Mouse (Mus musculus) urinary bladder, adult 2 months (tissue): ENCODE data around the gene Gm35315. TPM values are rescaled to one million over a fixed set of nuclear protein-coding genes. Genes with fewer than 3 reads are reported as not detected.
A peak's percentile ranks its signal among the peaks of the same experiment; 100 is the strongest.
"Not testable (repeated sequence)": the region's sequence is repeated elsewhere in the genome, so short reads cannot be mapped to it uniquely, and the experiment has no call there.

Experiments
- DNase-seq: peaks from one replicate; pipeline ENCODE4 v3.0.0; 2022; ENCODE audit warnings: low spot score
- polyA plus RNA-seq: library from polyadenylated mRNA; depleted of rRNA; stranded (reverse); fragments of >200 nt; gene quantifications from 2 replicates; pipeline ENCODE4 v1.2.3, GENCODE M21; 2012; rRNA removed

Gene Gm35315
- polyA plus RNA-seq: 1.0 and 1.4 TPM in 2 replicates

DNA sequence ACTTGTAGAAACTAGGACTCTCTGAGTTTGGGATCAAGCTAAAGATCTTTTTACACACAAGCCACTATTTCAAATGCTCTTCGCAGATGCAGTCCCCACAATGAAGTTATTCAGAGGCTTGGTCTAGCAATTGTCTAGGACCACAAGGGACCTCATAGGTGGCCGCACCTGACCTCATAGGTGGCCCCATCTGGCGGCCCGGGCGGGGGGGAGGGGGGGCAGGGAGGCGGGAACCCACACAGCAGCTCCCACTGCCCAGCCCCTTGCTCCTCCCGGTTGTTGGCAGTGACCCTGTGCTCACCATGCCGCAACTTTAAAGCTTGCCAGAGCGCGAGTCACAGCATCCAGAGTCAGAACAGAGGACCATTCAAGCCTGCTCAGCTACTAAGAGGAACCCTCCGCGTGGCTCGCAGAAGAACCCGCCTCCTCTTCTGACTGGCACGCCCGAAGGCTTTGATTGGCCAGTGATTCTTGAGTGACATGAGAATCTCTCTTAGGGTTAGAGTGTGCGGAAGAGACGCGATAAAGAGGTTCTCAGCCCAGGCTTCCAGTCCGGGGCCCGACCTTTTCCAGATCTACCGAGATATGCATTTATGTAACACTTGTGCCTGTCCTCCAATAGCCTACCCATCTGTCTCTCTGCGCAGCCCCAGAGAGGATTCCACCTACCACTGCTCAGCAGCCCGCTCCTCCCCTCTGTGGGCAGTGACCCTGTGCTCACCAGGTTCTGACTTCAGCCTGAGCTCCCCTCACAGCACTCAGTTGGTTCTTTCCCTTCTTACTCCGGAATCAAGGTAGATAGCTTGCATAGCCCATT lies at the start of gene Gm35315:
Gm35315 (minus strand) TSS at position 391 of the 817 bp plus-strand sequence.
- peak; percentile 61 for DNase-seq

DNA sequence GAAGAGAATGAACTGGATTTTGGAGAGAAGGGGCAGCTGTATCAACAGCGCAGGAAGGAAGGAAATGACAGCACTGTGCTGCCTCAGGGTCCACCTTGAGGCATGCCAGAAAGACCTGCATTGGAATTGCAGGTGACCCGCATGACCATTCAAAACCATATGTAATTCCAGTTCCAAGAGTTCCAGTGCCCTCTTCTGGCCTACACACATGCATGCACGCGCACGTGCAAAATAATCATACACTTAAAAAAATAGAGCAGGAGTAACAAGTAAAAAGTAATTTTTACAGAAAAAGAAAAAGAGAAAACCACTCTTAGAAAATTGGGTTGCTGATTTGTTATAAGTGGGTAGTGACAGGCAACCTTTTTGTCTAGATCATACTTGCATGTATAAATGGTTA lies 48.8 kb upstream of the Gm35315 start:
- no peak for DNase-seq

DNA sequence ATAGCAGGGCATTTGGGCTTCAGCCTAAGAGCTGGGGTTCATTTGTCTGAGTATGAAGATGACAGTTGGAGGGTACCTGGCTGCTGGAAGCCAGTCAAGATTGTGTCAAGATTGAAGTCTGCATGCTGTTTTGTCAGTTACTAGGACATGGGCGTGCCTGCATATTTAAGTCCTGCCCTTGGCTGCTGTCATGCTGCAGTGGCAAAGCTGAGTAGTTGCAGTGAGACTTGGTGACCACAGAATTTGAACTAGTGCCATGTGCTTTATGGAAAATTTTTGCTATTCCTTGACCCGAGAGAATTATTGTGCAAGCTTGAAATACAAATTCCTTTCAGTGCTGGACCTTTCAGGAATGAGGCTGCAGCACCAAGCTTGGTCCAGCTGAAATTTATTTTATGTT lies 48.1 kb upstream of the Gm35315 start:
- no peak for DNase-seq

GRCm38 (mm10) chr5:110140424-110140823 lies 46.2 kb upstream of the Gm35315 start:
- DNase-seq: no peak

DNA sequence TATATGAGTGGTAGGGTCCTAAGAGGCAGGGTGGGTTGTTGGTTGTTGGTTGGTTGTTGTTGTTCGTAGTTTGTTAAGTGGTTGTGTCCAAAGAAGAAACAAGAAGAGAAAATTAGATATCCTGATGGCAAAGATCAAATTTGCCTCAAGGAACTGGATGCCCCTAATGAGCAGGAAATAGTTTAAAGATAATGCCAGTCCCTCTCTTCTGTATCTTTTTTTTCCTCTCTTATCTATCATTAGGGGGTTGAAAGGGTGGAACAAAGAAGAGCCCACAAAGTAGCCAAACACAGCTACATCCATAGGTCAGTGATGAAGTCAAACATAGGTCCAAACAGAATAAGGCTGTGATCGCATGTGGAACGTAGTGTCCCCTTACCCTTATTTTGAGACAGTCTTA lies 45.1 kb upstream of the Gm35315 start:
- no peak for DNase-seq

DNA sequence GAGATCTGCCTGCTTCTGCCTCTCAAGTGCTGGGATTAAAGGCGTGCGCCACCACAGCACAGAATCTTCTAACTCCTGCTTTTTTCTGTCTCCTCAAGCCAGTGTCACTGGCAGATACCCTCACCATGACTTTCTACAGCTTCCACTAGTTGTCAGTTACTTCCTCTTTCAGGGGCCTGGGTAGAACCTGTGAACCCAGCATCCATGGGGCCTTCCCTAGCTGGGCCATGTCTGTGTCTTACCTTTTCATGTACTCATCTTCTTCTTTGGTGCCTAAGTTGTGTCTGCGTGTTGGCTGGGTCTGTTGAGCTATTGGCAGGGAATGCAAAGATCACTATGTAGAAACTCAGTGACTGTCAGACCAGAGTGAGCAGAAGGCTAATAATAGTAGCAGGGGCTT lies 43.6 kb upstream of the Gm35315 start:
- no peak for DNase-seq

GRCm38 (mm10) chr5:110136087-110136464 lies 41.9 kb upstream of the Gm35315 start:
- DNase-seq: no peak

DNA sequence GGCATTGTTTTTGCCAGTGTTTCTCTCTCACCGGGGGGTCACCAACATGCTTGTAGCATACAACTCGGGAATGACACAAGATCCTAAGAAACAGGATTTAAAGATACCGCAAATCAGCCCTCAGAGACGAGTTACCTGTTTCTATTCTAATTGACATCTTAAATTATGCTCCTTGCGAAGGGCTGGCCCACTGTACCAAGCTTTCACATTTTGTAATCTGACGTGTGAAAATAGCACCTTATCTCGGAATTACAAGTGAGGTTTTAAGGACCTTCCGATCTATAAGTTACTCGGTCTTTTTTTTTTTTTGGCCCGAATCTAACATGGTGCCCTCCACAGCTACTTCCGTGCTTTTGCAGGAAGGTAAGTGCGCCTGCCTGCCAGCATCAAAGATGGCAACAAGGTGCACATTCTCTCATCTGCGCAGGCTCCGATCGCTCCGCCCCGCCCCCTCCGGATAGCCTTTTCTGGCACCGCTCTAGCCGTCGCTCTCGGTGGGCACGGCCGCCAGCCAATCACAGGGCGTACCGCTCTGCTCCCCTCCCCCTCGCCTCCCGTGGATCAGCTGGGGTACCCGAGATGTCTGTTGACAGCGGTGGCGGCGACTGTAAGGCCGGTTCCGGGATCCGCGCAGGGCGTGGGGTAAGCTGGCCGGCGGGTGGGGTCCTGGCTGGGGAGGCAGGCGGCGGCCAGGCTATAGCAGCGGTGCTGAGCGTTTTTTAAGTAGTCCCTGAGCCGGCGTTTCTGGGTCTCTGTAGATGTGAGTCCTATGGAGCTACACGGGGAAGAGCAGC lies 41.3 kb upstream of the Gm35315 start, which contains the start of gene Chfr:
Chfr (plus strand) TSS at position 550 of the 794 bp plus-strand sequence.
- peak; percentile 97 for DNase-seq

DNA sequence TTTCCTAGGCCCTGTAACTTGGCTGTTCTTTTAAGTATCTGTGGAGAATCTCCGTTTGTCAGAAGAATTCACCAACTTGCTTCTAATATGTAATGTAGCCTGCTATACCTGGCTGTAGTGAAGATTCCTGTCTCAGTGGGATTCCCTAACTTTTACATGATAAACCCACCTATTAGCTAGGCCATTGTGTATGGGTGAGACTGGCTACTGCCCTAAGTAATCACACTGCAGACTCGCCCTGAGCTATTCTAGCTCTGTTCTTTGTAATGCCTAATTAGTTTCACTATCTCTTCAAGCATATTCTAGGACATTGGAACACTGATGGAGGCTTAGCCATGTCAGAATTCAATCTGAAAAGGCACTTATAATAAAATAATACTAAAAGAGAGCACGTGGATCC lies 28.2 kb upstream of the Gm35315 start:
- not testable (repeated sequence) for DNase-seq

GRCm38 (mm10) chr5:110109991-110110441 lies 15.8 kb upstream of the Gm35315 start, which contains the start of gene Zfp605:
Zfp605 (plus strand) TSS chr5:110110092.
- peak; percentile 85 for DNase-seq

DNA sequence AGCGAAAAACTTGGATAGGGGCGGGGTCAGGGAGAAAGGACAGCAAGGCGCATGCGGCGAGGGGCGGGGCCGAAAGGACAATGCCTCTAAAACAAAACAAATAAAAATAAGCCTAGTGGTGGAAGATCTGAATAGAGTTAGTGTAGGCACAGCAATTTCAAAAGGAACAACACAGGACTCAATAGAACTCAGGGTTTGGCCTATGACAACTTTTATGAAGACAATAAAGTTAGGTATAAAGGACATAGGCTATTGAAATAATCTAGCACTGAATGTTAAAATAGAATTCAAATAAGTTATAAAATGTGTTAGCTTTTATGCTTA lies 14.0 kb upstream of the Gm35315 start:
- DNase-seq: no peak

DNA sequence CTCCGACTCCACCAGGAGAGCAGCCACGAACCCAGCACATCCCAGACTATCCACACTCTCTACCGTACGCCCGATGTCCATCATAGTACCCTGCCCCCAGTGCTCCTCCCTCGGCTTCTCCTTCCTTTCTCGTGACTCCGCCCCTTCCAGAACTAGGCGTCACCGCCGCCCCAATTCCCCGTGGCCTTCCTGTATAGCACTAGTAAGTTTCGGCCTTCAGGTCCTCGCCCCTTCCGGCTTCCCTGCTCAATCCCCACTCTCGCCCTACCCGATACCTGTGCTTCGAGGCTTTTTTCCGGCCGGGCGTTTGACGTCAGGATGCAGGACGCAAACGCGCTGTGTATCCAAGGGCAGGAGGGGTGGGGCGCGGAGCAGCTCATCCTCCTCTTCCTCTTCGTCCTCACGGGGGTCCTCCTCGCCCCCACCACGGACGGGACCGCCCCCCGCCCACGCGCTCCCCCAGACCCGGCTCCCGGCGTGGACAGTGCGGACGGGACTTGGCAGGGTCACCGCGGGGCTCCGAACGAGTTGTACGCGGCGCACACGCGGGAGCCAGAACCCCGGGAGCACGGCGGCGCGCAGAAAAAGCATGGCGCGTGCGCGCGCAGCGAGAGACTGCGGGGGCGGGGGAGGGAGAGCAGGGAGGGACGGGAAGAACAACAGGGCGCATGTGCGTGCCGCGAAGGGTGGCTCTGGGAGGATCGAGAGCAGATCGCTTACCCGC lies 13.5 kb upstream of the Gm35315 start, which contains the start of gene Gtpbp6:
Gtpbp6 (minus strand) TSS at position 617 of the 724 bp plus-strand sequence.
- DNase-seq: peak; percentile 80

GRCm38 (mm10) chr5:110106901-110107564 lies 12.8 kb upstream of the Gm35315 start:
- peak; percentile 44 for DNase-seq

DNA sequence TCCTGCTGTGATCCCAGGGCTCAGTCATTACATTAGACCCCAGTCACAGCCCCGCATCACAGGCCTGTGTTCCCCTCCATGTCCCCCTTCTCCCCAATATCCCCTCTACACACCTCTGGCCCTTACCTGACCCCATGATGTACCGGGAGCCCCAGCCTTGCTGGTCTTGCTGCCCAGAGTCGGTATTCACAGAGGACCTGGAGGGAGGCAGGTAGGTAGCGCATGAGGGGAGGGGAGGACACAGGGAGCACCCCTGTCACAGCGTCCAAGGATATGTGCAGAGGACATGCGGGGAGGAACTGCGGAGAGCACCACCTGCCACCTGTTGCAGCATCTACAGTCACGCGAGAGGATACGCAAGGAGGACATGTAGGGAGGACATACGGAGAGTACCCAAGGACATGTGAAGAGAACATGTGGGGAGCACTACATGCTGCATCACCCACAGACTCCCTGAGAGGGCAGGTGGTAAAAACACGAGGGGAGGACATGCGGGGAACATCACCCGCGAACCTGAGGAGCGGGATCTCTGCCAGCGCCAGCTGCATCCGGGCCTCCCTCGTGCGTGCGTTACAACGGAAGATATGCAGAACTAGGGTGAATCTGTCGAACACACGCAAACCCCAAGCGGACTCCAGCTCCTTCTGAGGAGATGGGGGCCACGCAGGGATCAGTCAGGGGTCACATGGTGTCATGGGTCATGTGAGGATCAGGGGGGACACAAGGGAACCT lies 12.1 kb upstream of the Gm35315 start:
- DNase-seq: no peak

- no peak for DNase-seq
Observed at GRCm38 (mm10) chr5:110104616-110105380, 10.6 kb upstream of the Gm35315 start.

- DNase-seq: no peak
Observed at GRCm38 (mm10) chr5:110103901-110104615, 9.8 kb upstream of the Gm35315 start.

DNA sequence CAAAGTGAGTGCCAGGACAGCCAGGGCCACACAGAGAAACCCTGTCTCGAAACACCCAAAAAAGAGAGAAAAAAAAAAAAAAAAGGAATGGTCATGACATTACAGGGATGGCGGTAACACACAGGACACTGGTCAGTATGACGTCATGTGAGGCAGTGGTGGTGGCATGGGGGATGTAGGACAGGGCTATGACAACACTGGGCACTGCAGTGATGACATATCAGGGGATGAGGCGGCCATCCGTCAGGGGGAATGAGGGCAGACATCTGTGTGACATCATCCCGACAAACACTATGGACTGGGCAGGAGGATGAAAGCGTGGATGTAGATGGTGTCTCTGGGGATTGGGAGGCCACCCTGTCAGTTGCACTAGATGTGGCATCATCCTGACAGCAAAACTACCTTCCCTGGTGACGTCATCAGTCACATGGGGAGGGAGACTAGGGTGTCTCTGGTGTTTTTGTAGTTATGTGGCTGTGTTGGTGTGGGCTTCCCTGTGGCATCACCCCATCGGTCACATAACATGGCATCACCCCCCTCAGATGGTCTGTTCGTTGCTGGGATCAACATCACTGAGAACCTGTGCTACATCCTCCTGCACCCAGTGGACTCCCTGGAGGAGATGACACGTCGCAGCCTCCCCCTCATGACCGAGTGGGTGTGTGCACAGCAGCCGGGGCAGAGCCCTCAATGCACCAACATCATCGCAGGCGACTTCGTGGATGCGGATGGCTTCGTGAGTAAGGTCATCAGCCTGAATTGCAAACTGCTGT lies 8.8 kb upstream of the Gm35315 start:
- peak; percentile 21 for DNase-seq

- DNase-seq: no peak
Observed at GRCm38 (mm10) chr5:110102429-110102828, 8.2 kb upstream of the Gm35315 start.
